Mouse (Mus musculus) megakaryocyte, embryonic 14.5 days (primary cell): ENCODE measurements around the gene Rab3b.

Experiments used
- FLI1 ChIP-seq: IDR thresholded peaks from 2 replicates; pipeline ENCODE4 v1.6.1; 2012; ENCODE audit warnings: low read length, inconsistent platforms, mixed read lengths
- GATA1 ChIP-seq: IDR thresholded peaks from 3 replicates; pipeline ENCODE4 v1.6.1; 2012; ENCODE audit warnings: mixed read lengths, low read length, inconsistent platforms, borderline replicate concordance

GRCm38 (mm10) chr4:108951663-108952062, 72.8 kb downstream of the Rab3b start:
- TF ChIP-seq GATA1, result no peak
- TF ChIP-seq FLI1, result no peak
